Mouse (Mus musculus) kidney, adult 2 months (tissue): ENCODE measurements around the gene Nudt15.
A peak's percentile ranks its signal among the peaks of the same experiment; 100 is the strongest.

Source experiments
- CTCF ChIP-seq: fragments of 200-500 bp; conservative IDR thresholded peaks from 2 replicates; pipeline ENCODE4 v1.5.1; 2011; ENCODE audit warnings: low read depth, mild to moderate bottlenecking, control low read depth, low read length, moderate library complexity, mixed read lengths; ENCODE audit not compliant: insufficient read depth, insufficient read length
- POLR2A ChIP-seq: fragments of 200-500 bp; IDR thresholded peaks from one replicate; pipeline ENCODE4 v1.6.1; 2011; ENCODE audit warnings: low read depth, low read length, control low read depth

DNA sequence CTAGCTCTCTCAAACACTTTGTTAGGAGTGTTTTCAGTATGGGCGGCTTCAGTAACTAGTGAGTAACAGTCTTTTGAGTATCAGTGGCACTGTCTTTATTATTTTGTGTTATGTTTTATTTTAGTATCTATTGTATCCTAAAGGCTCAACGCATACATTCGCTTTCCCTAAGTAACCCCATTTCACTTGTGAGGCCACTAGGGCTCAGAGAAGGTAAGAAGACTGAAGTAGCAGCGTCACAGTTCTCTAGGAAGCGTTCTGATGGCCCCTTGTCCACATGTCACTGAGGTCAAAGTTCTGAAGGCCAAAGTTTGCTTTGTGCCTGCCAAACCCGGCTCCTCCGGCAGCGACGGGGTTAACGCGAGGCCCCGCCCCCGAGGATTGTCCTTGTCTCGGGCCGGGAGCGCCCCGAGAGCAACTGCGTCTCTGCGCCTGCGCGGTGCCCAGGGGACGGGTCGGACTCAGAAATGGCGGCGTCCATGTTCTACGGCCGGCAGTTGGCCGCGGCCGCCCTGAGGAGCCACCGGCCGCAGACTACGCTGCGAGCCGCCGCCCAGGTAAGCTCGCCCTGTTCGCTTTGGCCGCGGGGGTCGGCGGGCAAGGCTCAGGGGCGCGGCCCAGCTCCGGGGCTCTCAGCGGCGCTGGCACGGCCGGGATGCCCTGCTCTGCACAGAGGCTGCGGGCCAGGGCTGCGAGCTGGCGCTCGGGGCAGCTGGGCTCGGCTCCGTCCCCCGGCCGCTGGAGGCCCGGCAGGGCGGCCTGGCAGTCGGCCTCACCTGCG, 4.5 kb upstream of the Nudt15 start:
- peak; percentile 68 for TF ChIP-seq POLR2A
- TF ChIP-seq CTCF = no peak
